Mouse (Mus musculus) E14TG2a.4 (cell line): ENCODE measurements around the gene Nop10.

ENCODE experiments used
- CTCF ChIP-seq: conservative IDR thresholded peaks from 2 replicates; pipeline ENCODE4 v1.5.1; 2014; ENCODE audit warnings: low read length
- POU5F1 ChIP-seq: IDR thresholded peaks from 2 replicates; pipeline ENCODE4 v1.6.1; 2014; ENCODE audit warnings: low read length, borderline replicate concordance

- TF ChIP-seq CTCF (no peak), POU5F1 (no peak)
Observed at GRCm38 (mm10) chr2:112239212-112239934, 22.4 kb upstream of the Nop10 start, which contains the start of gene Lpcat4.
